Mouse (Mus musculus) frontal cortex, postnatal 14 days (tissue): ENCODE data around the gene Gm11444.

Experiments
- DNase-seq, 2 experiments: peaks; one replicate each; pipeline ENCODE4 v3.0.0; 2022; ENCODE audit warnings: low spot score in 2 of 2

Gene Gm11444

DNA sequence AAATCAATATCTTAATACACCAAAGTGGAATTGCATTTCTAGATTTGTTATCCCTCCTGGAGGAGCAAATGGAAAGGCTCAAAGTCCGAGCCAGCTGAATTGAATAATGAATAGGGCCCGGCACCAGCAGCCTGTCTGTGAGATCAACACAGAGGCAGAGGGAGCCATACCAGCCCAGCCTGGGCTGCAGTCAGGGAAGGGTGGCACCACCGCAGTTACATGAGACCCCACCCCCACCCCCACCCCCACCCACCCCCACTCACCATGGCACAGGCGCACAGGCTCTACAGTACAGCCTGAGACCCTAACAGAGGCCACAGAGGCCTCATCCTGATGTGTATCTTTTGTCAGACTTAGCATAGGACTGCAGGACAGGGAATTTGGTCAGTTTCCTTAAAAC, 35.5 kb downstream of the Gm11444 start:
- DNase-seq = no peak

GRCm38 (mm10) chr11:85812201-85812966, 37.7 kb downstream of the Gm11444 start:
- no peak for DNase-seq

- no peak for DNase-seq
Measured at GRCm38 (mm10) chr11:85811676-85812075, 38.5 kb downstream of the Gm11444 start.

DNA sequence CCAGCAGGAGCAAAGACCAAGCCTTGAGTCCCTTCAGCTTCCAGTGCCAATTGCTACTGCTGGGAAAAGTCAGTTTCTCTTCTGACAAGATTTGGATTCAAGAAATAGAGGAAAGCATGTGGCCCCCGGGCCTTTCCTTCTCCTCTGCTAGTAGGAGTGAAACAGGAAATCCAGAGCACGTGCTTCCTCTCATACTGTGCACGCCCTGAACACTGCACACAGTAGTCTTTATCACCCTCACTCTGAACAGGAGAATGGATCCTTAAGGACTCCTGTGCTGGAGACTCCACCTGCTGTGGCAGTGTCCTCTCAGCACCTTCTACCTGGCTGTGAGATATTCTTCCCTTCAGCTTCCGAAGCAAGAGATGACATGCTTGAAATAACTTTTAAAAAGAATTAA, 38.9 kb downstream of the Gm11444 start:
- DNase-seq = no peak

- DNase-seq = no peak
Measured at GRCm38 (mm10) chr11:85807353-85807752, 42.8 kb downstream of the Gm11444 start.

DNA sequence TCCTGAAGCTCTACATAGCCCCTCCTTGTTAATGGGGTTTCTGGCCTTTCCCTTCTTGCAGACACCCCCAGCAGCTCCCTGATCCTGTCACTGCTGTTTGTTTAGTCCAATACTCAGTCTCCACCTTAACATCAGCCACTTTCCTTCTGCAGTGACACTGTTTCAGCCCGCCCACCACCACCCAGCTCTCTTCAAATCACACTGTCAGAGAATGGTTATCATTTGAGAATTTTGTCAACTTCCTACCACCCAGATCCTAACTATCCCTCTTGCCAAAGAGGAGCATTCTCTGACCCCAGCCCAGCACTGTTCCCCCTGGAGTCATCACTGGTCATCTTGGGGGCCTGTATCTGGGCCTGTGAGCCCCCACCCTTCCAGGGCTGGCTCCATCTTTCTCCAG, 44.4 kb downstream of the Gm11444 start:
- DNase-seq = no peak

DNA sequence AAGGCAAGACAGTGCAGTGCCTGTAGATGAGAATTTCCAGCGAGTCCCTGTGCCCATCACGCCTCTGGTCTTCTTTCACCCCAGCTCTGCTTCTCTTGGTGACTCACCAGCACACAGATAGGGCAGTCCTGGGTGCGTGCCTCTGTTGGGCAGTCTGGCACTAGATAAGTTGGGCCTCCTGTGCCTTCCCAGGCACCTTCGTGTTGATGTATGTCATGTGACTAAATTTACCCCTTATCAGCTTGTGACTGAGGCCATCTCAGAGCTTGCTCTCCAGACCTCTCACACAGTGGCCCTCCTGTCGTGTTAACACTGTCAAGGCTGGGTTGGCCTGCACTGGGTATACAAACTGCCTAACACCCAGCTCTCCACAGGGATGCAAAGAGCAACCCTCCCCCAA, 46.1 kb downstream of the Gm11444 start:
- no peak for DNase-seq

DNA sequence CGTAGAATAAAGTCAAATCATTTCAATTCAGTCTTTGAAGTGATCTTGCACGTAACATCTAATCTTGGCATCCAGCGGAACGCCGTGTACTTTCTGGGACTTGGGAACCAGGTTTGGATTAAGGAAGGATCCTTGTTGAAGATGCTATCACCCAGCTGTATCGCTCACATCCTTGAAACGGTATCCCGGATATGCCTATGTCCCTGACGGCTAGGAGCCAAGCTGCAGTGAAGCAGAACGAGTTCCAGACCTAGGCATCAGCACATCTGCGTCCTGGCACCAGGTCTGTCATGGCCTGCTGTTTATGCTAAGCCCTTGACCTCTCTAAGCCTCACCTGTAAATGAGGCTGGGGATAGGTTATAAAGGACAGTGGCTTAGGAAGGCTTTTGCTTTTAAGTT, 49.8 kb downstream of the Gm11444 start:
- DNase-seq = no peak

DNA sequence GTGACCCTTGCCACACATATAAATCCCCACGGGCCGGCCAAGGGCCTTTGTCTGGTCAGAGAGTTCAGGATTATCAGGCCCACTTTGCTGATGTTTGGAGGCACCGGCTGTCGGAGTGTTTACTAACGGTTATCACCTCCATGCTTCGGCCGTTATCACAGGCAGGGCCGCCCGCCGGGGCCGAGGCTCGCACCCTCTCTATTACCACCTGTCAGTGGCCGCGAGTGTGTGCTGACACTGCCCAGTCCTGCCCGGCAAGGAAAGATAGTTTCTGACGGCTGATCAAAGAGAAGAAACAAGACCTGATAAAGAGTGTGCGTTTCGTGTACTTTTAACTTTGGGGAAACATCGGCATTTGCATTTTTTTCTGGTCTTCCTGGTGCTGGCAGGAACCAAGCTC, 50.3 kb downstream of the Gm11444 start:
- DNase-seq = no peak

GRCm38 (mm10) chr11:85799456-85799855, 50.7 kb downstream of the Gm11444 start:
- no peak for DNase-seq
